Mouse (Mus musculus) B cell, adult (primary cell): ENCODE results near the gene Osbp. TPM values are rescaled to one million over a fixed set of nuclear protein-coding genes. Genes with fewer than 3 reads are reported as not detected.

ENCODE experiments used
- total RNA-seq: library from RNA; stranded (reverse); gene quantifications from 4 replicates; pipeline ENCODE4 v1.2.4, GENCODE M21; 2023; ENCODE audit not compliant: inconsistent age

The Osbp gene
- 49.4 to 51.9 TPM (median 50.6 TPM) in 4 replicates for total RNA-seq

DNA sequence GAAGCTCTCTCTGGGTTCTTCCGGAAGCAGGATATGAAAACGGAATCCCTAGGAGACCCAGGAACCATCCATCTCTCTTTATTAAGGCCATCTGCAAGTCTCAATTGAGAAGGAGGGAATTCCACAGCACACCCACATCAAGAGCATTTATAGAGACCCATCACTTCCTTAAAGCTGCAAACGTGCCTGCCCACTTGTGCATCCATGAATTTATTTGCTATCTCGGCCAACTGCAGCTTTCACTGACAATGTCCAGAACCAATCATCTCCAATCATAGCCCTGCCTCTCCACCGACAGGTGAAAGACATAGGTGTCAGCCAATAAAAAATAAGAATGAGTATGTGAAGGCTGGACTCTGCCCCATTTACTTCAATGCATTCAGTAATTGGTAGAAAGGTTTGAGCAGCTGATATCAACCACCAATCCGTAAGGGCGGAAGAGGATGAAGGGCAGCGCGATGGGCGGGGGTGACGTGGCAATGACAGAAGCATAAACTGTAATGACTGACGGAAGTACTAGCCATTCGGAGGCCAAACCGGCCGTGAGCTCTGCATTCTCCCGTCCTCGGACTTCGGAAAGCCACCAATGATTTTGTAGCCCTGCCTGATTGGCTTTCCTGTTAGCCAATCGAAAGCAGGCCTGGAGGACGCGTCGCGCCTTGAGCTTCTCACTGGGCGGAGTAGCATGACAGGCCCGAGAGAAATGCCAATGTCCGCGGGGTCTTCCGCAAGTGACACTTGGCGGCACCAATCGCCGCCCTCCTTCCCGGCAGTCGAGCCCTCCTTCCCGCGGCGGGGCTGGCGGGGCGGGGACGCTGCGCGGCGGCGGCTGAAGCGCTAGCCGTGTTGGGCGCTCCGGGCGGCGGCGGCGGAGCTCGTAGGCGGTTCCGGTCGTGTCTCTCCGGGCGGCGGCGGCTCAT, at the start of gene Osbp:
Gene Osbp, plus strand, starts transcription at position 919 of the 920 bp plus-strand sequence.

DNA sequence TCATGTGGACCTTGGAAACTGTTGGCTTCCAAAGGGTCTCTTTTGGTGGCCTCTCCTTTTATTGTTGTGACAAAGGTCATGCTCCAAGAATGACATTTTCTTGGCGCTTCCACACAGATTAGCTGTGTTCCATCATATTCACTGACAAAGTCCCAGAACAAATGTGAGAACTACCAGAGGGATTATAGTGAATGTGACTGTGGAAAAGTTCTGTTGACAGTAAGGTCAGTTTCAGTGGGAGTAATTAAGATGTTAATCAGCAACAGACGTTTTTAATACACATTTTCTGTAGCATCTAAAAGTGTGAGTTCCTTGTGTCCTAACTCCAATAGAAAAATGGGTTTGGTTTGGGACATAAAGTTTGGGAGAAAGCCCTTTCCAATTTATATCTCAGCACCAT, 75.5 kb downstream of the Osbp start, which contains the start of gene Olfr1423:
Gene Olfr1423, minus strand, starts transcription at position 101 of the 400 bp plus-strand sequence.

Other genes starting within 250 kb of the Osbp start
- not detected in 4 replicates for gene Gif, start 218.4 kb upstream of the Osbp start, total RNA-seq
- gene Mrpl16, start 195.6 kb upstream of the Osbp start, total RNA-seq, result 31.6 to 38.6 TPM (median 33.7 TPM) in 4 replicates
- 0.30 to 1.5 TPM (median 0.58 TPM) in 4 replicates for gene Stx3, start 146.5 kb upstream of the Osbp start, total RNA-seq
- not detected in 4 replicates for gene Olfr1417, start 126.7 kb upstream of the Osbp start, total RNA-seq
- not detected in 4 replicates for gene Olfr1418, start 104.9 kb upstream of the Osbp start, total RNA-seq
- gene Olfr1419, start 90.8 kb upstream of the Osbp start, total RNA-seq, result not detected in 4 replicates
- not detected in 4 replicates for gene Olfr1420, start 79.4 kb upstream of the Osbp start, total RNA-seq
- 63.1 to 71.0 TPM (median 70.2 TPM) in 4 replicates for gene Patl1, start 53.5 kb upstream of the Osbp start, total RNA-seq
- gene Olfr1423, start 75.4 kb downstream of the Osbp start, total RNA-seq, result not detected in 4 replicates
- not detected in 4 replicates for gene Olfr1424, start 96.7 kb downstream of the Osbp start, total RNA-seq
- gene Olfr1425, start 111.8 kb downstream of the Osbp start, total RNA-seq, result not detected in 4 replicates
- not detected in 4 replicates for gene Olfr1426, start 126.1 kb downstream of the Osbp start, total RNA-seq
- not detected in 4 replicates for gene Olfr1427, start 137.4 kb downstream of the Osbp start, total RNA-seq
- not detected in 4 replicates for gene Olfr1428, start 150.0 kb downstream of the Osbp start, total RNA-seq
- gene Olfr76, start 157.3 kb downstream of the Osbp start, total RNA-seq, result not detected in 4 replicates
- not detected in 4 replicates for gene Olfr1555-ps1, start 204.2 kb downstream of the Osbp start, total RNA-seq
- gene Olfr1431, start 234.7 kb downstream of the Osbp start, total RNA-seq, result not detected in 4 replicates